Mouse (Mus musculus) heart, postnatal 10 days (tissue): ENCODE results near the gene Elk3. TPM values are rescaled to one million over a fixed set of nuclear protein-coding genes. Genes with fewer than 3 reads are reported as not detected.

Experiments
- DNase-seq, 2 experiments: peaks; one replicate each; pipeline ENCODE4 v3.0.0; 2021
- intact Hi-C: fragments of 180-260 bp; cut with DNase I; formaldehyde crosslinking; loops from one replicate; pipeline ENCODE4 v1.15.1; 2025
- total RNA-seq, 2 experiments: library from RNA; stranded (reverse); gene quantifications; 2 replicates each; pipeline ENCODE4 v1.2.3; 2021

Gene Elk3
- total RNA-seq, 2 experiments from 2014 or later = 106 to 115 TPM

DNA sequence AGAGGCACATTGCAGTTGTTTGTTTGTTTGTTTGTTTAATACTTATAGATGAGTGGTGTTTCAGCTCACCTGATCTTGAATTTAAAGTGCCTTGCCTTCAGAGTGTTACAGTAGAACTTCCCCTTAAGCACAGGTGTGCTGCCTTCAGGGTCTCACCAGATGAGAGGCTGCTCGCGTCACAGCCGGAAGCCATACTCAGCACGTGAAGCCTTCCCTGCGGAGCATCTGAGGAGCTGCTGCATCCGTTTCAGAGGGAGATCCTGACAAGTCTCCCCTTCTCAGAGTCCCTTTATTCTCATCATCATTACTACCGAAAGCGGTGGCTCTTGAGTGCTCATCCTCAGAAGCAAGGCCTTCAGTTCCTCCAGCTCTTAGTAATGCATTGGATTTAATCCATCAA, 62.5 kb downstream of the Elk3 start:
- no peak for DNase-seq
- intact Hi-C loops = no loop called here

DNA sequence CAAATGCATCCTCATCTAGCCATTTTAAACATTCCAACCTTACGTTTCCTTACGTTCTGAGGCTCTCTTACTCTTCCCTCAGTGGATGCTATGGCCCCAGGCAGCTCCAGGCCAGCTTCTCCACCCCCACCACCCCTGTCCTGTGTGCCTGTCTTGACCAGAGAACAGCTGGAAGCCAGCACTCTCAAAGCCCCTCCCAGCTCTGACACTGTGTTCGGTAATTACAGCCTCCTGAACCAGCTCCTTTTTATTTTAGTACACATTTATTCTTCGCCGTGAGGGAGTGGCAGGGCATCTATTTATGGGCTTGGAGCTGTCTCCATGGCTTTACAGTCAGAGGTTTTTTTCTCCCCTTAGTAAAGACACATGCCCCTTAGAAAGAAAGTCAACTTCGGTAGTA, 63.0 kb downstream of the Elk3 start:
- peak in 1 of 2 experiments; percentile 50 for DNase-seq
- intact Hi-C loops = no loop called here

DNA sequence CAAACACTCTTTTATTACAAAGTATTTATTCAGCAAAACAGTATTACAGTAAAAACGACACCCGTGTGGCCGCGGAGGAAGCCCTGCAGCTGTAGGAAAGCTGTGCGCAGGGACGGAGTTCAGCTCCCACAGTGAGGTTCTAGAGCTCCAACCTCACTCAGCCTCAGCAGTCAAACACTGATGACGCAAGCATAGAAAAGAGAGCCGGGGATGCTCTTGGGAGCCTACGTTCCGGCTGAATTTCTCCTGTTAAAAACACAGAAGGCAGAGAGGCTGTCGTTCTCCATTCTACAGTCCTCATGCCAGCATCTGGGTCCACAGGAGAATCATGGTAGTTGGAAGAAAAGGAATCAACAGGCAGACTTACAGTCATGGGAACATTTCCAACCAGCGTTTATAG, 63.5 kb downstream of the Elk3 start:
- no peak for DNase-seq
- intact Hi-C loops = no loop called here

- no peak for DNase-seq
- intact Hi-C loops = no loop called here
These were observed 64.6 kb downstream of the Elk3 start for GRCm38 (mm10) chr10:93246185-93246920.

- intact Hi-C loops = loop anchor here (5.0 kb wide), 1 partner anchor 82 kb away; the partner anchor contains the start of gene Cdk17
- no peak for DNase-seq
These were observed 66.7 kb downstream of the Elk3 start for GRCm38 (mm10) chr10:93244209-93244705.

GRCm38 (mm10) chr10:93242861-93243260, 68.1 kb downstream of the Elk3 start:
- DNase-seq = no peak
- intact Hi-C loops = loop anchor here (5.0 kb wide), 1 partner anchor 81 kb away; the partner anchor contains the start of gene Cdk17

DNA sequence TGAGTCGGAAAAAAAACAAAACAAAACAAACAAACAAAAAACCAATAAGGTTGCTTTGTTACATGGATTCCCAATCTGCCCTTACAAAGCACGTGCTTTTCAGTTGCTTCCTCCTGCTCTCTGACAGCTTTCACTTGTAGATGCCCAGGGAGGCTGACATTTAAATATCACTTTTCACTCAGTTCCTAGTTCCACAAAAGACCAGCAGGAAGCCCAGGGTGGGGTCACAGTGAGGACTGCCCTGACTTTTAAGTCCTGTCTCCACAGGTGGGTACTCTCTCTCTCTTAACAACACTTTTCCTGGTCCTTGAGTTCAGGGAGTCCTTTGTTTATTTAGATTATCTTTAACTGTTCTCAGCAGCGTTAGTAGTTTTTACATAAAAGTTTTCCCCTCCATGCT, 68.7 kb downstream of the Elk3 start:
- intact Hi-C loops = loop anchor here (5.0 kb wide), 1 partner anchor 80 kb away; the partner anchor contains the start of gene Cdk17
- DNase-seq = no peak

GRCm38 (mm10) chr10:93239201-93239806, 71.6 kb downstream of the Elk3 start:
- DNase-seq = peak; percentile 47 to 48
- intact Hi-C loops = no loop called here

- intact Hi-C loops = no loop called here
These were observed 76.2 kb downstream of the Elk3 start for GRCm38 (mm10) chr10:93234692-93235091.

DNA sequence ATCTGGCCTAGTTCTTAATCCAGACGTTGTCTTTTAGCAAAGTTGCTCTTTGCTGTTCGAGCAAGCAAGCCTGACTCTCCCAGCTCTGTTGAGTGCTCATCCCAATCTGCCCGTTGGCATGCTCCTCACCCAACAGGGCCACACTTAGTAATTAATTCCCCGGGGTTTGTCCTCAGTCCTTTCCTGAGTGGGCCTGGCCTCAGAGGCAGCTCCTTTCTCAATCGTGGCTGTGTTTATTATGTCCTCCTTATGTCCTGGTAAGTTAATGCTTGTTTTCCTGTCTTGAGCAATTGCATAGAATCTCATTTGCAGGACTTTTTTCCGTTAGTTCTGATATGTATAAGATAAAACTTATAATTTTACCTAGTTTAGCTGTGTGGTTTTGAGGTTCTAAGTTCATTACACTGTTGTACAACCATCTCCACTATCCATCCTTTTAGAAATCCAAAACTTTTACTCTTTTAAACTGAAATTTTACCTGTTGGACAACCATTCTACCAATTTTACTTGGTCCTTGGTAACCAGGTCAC, 77.2 kb downstream of the Elk3 start:
- intact Hi-C loops = no loop called here
- no peak for DNase-seq

More at GRCm38 (mm10) chr10:93234692-93235091, 76.2 kb downstream of the Elk3 start:
- no peak for DNase-seq

GRCm38 (mm10) chr10:93231893-93232292, 79.0 kb downstream of the Elk3 start:
- intact Hi-C loops = no loop called here

GRCm38 (mm10) chr10:93231490-93231889, 79.4 kb downstream of the Elk3 start:
- DNase-seq = no peak
- intact Hi-C loops = no loop called here

More at GRCm38 (mm10) chr10:93231893-93232292, 79.0 kb downstream of the Elk3 start:
- no peak for DNase-seq

DNA sequence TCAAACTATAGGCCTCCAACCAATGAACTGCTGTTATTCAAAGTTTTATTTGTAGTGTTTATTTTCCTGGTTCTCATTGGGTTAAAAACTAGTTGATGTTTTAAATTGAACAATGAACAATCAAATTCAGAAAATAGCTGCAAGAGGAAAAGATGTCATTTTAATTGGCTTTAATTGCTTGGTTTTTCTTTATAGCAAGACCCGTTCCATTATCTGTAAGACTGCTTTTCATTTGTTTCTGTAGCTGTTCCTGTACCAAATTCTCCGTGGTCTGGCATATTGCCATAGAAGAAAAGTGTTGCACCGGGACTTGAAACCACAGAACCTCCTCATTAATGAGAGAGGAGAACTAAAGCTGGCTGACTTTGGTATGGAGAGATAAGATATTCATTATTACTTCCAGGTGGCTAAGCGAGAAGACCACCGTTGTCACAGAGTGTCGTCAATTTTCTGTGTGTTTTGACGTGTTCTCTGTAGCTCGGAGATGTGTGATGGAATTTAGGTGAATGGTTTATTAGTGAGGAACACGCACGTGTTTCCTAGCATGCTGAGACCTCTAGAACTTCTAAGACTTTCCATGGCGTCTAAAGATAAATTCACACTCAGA, 82.4 kb downstream of the Elk3 start:
- intact Hi-C loops = no loop called here
- DNase-seq = no peak

GRCm38 (mm10) chr10:93227921-93228320, 83.0 kb downstream of the Elk3 start:
- intact Hi-C loops = no loop called here
- no peak for DNase-seq

- DNase-seq = no peak
- intact Hi-C loops = no loop called here
These were observed 85.2 kb downstream of the Elk3 start for GRCm38 (mm10) chr10:93225751-93226150.

DNA sequence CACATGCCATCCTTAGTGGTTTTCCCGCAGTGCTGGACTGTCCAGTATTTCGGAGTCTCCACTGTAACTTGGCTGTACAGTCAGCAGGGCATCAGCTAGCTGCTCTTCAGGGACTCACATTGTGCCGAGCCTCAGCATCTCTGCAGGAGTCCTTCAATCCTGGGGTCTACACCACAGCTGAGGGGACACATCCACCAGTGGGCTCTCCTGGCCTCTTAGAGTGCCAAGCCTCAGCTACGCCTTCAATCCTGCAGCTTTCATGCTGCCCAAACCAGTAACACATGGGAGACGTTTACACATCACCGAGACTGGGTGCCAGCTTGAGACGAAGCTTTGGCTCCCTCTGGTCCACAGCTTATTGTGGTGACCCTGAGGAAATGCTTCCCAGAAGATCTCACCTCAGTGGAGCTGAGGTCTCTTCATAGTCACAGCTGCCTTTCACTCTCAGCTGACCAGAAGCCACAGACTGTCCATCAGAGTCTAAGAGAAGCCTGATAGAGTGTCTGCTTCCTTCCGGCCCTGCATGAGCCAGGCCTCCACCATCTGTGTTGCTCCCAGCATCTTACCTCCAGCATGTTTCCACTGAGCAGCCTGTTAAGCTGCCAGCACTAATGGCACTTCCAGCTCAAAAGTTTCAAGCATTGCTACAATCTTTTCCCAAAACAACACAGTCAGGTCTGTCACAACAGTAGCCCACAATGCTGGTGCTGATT, 95.7 kb downstream of the Elk3 start:
- intact Hi-C loops = no loop called here
- no peak for DNase-seq

DNA sequence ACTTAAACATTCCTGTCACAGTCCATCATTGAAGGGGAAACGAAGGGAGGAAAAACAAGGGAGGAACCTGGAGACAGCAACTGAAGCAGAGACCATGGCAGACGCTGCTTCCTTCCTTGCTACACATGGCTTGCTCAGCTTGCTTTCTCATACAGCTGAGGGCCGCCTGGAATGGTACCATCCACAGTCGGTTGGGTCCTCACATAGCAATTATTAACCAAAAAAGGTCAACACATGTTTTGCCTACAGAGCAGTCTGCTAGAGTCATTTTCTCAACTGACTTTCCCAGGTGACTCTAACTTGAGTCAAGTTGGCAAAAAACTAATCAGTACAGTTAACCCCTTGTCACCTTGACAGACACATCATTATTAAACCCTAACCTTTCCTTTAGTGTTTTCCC, 96.7 kb downstream of the Elk3 start:
- DNase-seq = no peak
- intact Hi-C loops = no loop called here

DNA sequence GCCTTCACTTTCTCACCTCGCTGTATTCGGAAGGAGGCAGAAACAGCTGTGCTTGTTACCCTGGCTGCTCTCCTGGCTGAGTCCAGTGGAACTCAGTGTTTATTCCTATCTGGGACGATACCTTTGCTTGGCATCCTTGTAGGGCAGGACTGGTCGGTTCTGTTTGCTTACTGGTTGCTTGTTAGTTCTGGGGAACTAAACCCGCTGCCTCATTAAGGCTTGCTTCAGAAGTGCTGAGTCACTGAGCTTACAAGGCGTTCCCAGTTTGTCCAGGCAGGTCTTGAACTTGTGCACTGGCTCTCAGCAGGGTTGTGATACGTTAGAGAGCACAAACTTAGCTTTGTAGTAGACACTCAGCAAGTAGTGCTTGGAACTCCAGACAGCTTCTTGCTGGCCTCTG, 97.6 kb downstream of the Elk3 start:
- intact Hi-C loops = no loop called here
- no peak for DNase-seq

- DNase-seq = no peak
- intact Hi-C loops = no loop called here
These were observed 98.2 kb downstream of the Elk3 start for GRCm38 (mm10) chr10:93212699-93213098.

GRCm38 (mm10) chr10:93207176-93207575, 103.8 kb downstream of the Elk3 start:
- DNase-seq = no peak
- intact Hi-C loops = no loop called here
